Mouse (Mus musculus) T-cell, adult 2 months (primary cell): ENCODE results near the gene Ldb2.

ENCODE experiments used
- DNase-seq: peaks from one replicate; pipeline ENCODE4 v3.0.0; 2022; ENCODE audit warnings: low spot score

Gene Ldb2

DNA sequence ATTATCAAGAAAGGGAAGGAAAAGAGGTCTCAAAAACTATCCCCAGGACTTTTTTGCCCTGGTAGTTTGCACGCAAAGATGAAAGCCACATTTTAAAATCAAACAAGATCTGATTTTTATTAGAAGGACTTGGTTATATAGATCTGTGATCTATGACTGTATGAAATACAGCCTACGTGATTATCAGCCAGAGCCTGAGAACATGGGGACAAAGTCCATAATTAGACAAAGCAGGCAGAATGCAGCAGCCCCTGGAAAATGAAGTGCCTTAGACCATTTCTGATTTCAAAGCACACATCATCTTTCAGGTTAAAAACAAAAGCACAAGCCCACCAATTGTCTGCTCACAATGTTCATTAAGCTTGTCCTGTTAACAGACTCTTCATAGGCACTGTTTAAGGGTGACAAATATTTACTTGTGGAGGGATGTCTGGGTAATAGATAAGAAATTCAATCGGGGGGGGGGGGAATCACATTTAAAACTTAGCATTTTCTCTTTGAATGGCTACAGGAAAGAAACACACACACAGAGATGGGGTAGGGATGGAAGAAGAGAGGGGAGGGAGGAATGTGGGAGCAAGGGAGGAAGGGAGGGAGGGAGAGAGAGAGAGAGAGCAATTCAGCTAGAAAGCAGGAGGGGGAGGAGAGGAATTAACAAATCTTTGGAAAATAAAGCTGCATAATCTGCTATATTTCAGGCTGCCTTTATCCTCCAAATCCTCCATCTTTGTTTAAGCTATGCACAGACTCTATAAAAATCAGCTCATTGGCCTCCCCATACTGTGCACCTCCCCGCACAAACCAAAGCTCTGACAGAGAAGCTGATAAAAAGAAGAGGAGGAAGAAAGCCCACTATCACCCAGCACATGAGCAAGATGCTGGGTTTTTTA, 153.3 kb downstream of the Ldb2 start:
- DNase-seq, result no peak

GRCm38 (mm10) chr5:44643079-44643478, 156.4 kb downstream of the Ldb2 start:
- DNase-seq, result no peak

- DNase-seq, result no peak
Observed at GRCm38 (mm10) chr5:44641060-44641459, 158.4 kb downstream of the Ldb2 start.

- no peak for DNase-seq
Observed at GRCm38 (mm10) chr5:44635546-44635945, 163.9 kb downstream of the Ldb2 start.

GRCm38 (mm10) chr5:44629034-44629625, 170.3 kb downstream of the Ldb2 start:
- no peak for DNase-seq

DNA sequence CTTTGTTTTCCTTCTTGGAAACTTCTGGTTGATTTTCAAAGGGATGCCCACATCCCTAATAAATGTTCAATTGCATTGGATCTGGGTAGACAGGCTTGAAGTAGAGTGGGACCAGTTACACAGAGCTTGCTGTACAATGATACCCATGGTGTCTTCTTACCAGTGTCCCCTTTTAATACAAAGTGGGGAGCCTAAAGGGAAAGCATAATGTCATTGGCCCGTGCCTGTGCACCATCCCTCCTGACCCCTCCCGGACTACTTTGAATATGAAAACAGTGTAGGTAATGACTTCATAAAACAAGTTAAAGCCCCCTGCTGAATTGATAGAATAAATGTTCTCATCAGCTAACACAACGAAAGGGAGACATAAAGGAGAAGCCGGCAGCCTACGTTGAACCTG, 172.0 kb downstream of the Ldb2 start:
- no peak for DNase-seq

DNA sequence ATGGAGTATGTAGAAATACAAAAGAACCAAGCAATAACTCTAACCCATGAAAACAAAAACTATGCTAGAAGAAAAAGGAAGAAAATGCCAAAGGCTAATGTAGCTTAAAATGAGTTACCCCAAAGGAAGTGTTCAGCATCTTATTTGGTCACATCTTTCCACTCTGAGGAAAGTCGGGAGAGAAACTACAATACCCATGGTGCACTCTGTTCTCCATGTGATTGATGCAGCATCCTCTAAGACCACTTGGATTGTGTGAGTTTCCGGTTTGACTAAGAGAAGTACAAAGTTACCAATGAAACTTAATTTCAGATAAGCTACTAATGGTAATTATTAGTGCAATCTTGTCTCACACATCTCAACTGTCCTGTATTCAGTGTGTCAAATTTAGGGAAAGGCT, 172.6 kb downstream of the Ldb2 start:
- no peak for DNase-seq

DNA sequence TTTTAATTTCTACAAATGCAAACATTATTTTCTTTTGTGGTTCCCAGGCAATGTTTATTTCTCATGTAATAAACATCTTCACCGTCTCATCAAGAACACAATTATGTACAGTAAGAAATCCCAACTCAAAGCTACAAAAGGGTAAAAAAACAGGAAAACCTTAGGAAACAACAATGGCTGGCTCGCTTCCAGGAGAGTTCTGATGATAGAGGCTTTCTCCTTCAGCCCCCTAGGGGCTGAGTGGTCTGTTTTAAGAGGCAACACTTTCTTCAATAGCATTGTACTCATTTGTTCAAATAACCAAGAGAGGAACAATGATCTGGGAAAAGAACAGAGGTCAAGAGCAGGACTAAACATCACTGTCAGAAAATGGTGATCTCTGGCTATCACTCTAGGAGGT, 173.4 kb downstream of the Ldb2 start:
- no peak for DNase-seq

DNA sequence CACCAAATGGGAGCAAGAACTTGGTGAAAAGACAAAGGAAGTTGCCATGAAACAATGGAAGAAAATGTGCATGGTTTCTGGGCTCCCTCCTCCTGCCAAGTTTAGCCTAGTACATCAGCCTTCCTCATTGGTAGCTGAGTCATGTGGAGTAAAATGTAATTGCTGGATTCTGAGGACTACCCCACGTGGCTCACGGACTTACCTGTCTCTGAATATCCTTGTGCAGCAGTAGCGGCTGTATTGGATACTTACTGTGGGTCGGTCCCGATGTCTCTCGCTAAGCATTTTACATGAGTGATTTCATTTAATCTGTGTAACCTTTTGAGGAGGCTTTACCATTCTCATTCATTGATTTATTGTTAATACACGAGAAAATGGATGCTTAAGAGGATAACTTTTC, 183.8 kb downstream of the Ldb2 start:
- no peak for DNase-seq

- no peak for DNase-seq
Observed at GRCm38 (mm10) chr5:44608901-44609300, 190.6 kb downstream of the Ldb2 start.

GRCm38 (mm10) chr5:44601340-44601739, 198.1 kb downstream of the Ldb2 start:
- DNase-seq, result no peak

DNA sequence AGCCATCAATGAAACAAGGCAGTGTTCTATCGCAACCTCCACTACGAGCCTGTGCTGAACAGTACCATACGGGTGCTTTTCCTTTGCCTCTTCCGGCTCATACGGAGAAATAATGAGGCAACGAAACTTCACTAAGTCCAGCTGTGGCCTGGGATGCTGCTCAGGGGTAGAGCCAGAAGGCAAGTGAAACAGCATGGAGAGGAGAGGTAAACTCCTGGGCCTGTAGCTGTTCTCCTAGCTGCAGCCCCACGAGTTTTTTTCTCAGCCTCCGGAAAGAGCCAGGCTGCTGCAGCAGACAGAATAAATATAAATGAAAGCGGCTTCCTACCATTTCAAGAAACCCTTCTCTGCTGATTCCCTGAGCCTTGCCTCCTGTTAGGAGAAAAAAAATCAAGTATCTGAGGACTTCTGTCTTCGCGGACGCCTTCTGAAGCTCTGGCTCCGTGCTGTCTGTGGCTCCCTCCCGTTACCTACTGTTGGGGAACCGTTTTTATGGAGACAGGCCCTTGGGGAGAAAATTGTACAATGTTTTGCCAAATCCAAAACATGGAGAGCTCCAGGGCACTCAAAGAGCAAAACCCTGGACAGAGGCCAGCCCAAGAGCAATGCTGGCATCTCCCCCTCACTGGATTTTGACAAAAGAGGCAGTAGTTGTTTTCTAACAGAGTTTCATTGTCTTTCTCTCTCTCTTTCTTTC, 205.8 kb downstream of the Ldb2 start:
- DNase-seq, result no peak

DNA sequence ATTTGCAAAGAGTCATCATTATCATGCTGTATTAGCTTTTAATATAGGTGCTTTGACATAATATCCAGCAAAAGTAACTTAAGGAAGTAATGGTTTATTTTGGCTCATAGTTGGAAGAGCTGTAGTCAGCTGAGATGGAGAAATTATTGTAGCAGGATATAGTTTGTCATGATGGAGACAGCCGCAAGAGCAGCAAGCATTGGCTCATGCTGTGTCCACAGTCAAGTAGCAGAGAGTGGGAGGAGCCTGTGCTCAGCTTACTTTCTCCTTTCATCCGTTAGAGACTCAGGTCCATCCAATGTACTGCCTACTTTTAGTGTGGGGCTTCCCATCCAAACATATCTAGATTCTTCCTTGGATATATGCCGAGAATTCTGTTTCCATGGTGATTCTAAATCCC, 208.7 kb downstream of the Ldb2 start:
- no peak for DNase-seq

GRCm38 (mm10) chr5:44589318-44589717, 210.2 kb downstream of the Ldb2 start:
- DNase-seq, result no peak

DNA sequence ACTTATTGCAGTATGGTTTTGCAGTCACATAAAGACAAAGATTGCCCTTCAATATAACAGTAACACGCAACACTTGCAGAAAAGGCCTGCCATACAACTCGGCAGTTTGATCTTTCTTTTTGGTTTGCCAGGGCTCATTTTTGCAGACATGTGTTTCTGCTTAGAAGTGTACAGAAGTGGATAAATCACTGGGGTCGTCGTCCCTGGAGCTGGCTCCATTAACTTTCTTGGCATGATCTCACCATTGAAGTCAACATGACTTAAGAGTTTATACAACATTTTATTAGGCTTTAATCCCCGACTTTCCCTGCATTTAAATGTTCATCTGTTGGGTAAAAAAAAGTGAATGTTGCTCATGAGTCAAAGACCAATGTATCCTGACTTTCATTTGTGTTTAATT, 212.9 kb downstream of the Ldb2 start:
- DNase-seq, result no peak

DNA sequence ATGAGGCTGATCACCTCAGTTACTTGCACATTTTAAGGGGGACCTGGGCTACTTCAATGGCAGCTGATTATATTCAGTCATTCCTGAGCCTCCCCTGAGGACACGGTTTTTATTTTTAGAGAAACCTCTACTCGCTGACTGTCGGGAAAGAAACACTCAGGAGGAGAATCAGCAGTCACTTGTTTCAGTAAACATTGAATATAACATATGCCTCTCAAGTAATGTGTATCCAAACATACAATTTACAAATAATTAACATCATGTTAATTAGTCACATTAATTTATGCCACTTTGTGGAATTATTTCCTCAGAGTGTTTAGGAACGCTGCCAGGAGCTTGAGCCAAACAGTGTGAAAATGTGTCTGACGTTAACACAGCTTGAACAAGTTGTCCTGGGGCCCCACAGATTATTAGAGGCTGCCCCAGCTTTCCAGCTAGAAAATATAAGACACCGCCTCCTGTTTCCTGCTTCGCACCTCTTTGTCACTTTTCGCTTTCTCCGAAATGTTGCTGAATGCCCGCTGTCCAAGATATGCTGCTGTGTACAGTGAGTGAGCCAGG, 219.5 kb downstream of the Ldb2 start:
- no peak for DNase-seq

DNA sequence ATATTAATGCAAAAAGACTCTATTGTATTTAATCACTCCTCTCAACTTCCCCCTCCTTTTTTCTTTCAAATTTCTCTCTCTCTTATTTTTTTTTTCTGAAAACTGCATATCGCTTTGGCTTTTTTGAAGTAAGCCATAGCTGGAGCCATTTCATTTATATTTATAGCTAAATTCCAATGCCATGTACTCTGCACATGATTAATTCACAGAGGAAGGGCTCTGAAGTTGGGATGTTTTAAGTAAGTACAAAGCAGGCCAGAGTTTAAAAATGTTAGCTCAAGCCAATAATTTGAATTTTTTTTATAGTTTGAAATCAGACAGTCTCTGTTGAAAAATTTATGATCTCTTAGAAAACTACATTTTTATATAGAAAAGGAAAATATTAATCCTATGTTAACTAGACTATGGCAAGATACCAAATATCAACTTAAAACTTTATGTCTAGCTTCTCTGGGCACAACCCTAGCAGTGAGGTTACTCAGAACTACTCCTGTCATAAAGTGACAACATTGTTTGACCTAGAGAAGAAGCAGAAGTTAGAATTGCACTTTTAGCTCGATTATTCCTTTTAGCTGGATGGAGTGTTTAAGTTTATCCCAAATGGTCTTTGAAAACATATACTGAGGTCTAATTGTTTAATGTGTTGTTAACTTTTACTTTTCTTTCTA, 222.7 kb downstream of the Ldb2 start:
- DNase-seq, result no peak

DNA sequence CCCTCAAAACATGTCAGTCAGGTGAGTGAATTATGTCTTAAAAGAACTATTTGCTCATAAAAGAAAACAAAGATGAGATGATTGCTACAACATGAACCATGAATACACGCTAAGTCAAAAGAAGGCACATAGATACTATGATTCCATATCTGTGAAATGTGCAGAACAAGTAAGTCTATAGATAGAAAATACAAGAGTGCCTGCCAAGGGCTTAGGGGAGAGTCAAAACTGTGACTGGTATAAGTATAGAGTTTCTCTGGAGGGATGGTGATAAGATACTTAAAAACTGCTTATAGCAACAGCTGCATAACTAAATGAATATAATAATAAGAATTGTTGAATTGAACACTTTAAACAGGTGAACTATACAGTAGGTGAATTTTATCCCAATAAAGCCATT, 224.8 kb downstream of the Ldb2 start:
- DNase-seq, result no peak

- no peak for DNase-seq
Observed at GRCm38 (mm10) chr5:44553765-44554352, 245.6 kb downstream of the Ldb2 start.

DNA sequence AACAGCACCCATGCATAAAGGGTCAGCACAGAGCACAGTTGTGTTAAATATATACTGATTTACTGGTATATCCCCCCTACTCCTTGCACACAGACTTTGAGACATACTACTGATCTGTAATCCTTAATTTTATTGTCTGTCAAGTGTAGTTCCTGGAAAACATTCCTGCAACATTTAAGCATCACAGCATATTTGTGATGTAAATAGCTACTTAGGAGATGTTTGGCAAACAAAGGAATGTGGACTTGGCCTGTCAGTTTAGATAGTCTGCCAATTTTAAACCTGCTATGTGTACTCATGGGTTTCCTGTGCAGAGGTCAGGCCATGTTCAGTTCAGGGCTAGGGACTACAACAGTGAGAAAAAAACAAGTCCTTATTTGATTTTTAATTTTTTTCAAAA, 246.3 kb downstream of the Ldb2 start:
- no peak for DNase-seq

- no peak for DNase-seq
Observed at GRCm38 (mm10) chr5:44552121-44552520, 247.4 kb downstream of the Ldb2 start.

DNA sequence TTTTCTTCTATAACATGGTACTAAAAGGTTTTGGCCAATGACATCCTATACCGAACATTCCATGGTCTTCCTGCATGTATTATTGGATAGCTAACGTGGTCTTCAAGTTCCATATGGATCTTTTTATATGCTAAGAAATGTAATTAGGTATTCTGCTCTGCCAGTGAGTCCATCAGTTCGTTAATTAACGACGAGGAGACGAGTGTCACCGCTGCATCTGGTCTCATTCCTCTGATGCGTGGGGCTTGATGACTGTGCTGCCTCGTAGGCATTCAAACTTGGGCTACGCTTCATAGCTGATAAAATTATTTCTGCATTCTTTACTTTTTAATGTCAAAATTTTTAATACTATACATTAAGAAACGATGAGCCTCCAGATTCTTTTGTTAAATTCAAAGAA, 251.0 kb downstream of the Ldb2 start:
- no peak for DNase-seq
